Mouse (Mus musculus) spleen, adult 18-20 months (tissue): ENCODE measurements at regions not wholly inside any gene's neighbourhood (a gene's known extent, or its start where the extent isn't known, plus 50 kb on each side); places are given as distances from the start of the nearest gene placed in this dataset.

Experiments used
- DNase-seq, 2 experiments: peaks; one replicate each; pipeline ENCODE4 v3.0.0; 2022; ENCODE audit warnings: mixed read lengths in 2 of 2

DNA sequence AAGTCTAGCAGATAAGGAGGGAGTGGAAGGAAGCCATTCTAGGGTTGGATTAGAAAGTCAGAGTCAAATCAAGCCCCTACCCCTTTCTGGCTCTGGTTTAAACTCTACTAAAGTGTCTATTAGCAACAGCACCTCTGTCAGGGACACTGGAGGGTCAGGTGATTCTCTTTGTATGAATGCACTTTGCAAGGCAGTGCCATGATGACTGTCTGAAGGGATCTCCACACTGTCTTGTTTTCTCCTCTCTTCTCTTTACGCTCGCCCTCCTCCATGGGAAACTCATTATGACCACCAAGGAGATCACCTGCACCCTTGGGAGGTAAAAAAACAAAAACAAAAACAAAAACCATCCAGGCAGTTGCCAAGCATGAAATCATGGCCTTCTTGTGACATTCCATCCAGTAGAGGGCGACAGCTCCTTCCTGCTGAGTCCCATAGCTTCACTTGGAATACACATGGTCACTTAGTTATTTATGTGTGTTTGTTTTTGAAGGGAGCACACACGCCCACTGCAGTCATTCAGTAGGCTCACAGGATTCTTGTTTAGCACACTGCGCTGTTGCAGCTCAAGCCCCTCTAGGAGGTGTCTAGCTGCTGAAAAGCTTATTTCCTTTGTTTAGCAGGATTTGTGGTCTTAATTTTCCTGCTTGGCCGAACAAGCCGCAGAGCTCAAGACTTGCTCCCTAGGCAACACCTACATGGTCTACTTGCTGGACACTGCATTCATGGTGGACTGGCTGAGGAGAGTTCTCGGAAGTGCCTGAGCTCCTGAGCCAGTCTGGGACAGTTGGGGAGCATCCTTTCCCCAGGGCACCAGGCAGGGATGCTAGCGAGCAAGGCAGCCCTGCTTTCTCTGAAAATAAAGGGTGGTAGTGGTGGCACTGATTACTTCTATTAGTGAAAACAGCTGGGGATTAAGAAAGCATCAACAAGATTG is 195.2 kb upstream of the Bmper start:
- peak in 1 of 2 experiments; percentile 24 for DNase-seq

DNA sequence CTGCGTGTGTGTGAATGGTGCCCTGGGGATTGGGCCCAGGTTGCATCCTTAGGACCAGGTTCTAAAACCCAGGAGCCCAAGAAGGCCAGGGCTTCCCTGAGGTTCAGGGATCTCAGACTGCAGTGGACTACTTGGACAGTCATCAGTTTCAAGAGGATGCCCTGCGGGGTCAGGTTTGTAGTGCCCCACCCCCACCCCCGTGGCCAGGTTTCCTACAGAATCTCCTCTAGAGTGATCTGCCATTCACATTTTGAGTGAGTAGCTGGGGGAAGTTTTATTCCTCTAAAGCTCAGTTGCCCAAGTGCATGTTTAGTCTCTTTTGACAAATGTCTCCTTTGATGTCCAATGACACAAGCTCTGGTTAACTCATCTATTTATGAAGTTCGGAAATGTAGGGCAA is 193.5 kb upstream of the Bmper start:
- DNase-seq = no peak

DNA sequence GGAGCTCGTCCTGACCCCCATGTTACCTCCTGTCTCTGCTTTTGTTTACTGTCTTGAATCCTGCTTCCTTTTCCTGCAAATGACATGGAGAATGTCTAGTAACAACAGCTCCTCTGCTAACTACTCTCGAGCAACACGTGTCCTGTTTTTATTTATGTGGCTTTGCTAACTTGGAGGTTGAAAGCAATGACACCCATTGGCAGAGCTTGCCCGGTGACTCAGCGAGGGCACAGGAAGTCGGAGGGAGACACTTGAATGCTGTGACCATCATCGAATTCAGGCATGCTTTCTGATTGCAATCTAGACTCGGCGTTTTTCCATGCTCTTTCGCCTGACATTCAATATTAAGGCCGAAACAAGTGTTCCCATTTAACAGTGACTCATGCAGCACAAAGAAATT is 192.7 kb upstream of the Bmper start:
- no peak for DNase-seq

DNA sequence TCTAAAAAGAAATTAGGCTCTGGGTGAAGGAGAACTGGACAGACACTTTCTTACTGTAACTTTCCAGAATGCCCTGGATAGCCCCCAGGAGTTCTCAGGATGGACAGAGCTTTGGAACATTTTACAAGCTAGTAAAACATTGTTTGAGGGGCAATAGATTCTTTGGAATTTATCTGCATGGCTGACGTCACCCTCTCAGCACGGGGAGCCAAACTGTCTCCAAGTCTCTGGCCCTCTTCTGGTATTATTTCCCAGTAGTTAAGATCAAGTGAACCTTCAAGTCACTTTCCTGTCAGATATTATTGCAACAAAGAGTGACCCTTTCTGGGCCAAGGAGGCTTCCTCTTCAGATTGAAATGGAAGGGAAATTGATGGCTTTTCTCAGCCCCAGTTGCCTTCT is 192.3 kb upstream of the Bmper start:
- DNase-seq = no peak

DNA sequence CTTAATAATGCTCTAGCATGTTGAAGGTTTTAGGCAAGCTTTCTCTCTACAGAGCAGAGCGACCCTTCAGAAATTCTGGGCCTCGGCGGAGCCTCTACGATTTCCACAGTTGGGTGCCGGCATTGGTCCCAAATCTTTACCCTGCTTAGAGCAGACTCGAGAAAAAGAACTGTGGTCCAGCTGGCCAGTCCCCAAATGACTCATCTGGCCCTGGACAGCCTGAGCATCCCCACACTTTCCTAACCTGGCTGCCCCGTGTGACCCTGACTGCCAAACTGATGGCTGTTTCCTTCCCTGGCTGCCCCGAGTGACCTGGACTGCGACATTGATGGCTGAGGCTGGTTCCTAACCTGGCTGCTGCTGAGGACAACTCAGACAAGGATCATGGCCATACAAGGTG is 191.0 kb upstream of the Bmper start:
- no peak for DNase-seq

DNA sequence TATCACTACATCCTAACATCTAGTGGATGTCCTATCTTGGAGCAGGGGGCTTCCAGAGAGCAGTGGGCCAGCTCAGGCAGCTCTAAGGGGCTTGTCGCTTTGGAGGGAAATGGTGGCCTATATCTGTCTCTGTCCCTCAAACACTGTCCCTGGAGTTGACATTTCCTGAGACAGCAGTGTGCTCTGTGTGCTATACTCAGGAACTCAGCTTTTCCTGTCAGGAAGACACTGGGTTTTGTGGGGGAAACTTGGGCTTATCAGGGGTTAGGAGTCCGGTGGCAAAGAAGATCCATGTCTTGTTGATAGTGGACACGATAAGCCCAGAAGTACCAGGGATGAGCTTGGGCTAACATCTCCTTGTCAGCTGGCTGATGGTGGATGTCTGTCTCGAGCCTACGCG is 187.6 kb upstream of the Bmper start:
- DNase-seq = no peak

DNA sequence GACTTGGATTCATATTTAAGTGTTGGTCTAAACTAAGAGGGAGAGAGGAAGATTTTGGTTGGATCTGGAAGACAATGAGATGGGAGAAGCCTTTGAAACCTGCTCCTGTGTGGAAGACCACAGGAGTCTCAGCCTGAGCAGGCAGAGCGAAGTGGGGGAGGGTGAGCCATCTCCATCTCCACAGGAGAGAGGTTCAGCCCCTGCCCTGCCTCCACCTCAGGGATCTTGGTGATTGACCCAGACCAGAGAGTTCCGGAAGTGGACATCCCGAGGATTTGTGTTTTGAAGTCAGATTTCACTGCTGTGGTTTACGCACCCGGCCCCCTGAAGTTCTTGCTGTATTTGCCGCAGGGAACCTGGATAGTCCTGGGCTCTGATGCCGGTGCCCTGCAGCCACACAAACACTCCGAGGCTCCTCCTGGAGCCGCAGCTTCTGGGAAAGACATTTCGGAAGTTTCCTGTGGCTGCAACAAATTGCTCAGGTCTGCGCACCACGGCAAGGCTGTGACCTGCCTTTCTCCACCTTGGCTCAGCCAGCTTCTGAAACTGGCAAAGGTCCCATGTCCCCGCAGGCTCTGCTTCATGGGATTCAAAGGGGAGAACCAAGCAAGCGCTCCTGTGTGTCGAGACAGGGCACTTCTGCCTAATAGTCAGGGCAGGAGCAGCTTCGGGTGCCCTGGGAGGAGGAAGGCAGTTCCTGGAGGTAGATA is 186.8 kb upstream of the Bmper start:
- DNase-seq = no peak

DNA sequence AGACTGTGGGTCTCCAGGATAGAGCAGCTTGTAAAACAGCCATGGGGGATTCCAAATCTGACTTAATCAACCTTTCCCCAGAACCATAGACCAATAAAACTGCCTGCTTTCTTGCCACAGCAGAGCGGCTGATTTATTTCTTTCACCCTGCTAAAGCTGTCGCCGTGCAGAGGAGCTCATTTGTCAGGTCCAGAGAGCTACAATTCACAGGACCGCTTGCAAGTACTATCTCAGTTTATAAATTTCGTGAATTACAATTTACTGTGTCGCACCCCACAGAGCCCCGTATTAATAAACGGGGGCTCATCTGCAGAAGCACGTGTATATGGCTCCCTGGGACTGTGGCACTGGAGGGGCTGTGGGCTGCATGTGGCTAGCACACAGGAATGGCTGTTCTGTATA is 185.4 kb upstream of the Bmper start:
- no peak for DNase-seq

DNA sequence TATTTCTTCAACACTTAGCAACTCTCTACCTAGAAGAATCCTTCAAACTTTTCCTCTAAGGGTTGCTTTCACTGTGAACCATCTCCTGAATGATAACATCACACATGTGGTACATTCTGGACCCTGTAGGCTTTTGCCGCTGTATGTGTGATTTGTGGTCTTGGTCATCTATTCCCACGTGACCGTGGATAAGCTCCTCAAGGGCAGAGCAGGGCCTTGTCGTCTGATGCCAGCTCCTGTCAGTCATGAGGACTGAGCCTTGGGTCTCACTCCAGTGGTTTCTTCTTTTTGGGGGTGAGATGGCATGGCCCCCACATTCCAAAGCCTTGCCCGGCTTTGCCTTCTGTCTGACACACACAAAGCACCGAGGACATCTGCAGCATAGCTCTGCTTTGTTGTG is 183.3 kb upstream of the Bmper start:
- DNase-seq = no peak

DNA sequence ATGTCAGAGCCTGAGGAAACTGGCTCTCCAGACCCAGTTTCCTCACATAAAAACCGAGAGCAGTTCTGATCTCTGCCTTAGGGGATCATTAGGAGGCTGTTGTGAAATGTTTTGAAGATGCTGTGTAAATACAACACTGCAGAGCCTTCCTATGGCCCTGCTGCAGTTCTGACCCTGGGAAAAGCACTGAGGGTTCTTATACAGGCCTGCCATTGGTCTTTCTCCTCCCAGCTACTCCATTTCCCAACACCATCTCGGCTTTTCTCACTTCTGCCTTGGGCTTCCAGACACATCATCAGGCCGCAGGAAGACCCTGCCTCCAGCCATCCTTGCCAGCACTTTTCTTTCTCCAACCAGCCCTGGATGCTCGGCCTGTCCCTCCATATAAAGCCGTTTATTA is 181.9 kb upstream of the Bmper start:
- DNase-seq = no peak

DNA sequence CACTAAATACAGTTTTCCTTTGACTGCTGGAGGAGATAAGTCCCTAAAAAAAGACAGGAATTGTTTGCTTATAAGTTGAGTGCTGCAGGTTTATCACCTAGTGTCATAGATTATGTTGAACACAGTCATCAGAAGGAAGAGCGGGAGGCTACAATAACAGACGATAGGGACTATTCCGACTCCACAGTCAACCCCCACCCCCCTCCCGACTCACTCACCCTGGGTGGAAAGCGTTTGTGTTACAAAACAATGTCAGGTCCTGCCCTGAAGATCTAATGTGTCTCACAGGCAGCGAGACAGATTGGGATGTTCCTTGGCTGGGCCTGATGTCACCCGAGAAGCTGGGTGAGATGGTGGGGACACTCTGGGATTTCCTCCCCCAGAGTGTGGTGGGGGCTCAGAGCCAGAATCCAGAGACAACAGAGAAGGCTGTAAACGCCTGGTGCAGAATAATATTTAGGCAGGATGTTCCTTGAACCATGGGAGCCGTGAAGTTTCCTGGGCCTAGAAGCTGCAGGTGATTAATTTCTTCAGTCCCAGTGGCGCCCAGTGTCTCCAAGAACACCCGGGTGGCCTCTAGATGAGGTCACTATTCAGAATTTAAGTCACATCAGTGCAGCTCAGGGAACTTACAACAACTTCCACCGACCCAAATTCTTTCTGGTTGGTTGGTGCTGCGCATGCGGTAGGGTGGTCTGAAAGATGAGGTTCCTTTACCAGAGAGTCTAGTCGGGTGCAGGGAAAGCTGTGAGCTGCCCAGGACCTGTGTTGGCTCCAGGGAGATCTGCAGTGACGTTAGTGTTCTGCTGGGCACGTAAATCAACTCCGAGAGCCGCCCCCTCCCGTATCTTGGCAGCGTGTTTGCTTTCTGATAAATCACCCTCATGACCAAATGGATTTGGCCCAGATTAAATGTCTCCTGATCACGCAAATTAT is 181.1 kb upstream of the Bmper start:
- DNase-seq = no peak

DNA sequence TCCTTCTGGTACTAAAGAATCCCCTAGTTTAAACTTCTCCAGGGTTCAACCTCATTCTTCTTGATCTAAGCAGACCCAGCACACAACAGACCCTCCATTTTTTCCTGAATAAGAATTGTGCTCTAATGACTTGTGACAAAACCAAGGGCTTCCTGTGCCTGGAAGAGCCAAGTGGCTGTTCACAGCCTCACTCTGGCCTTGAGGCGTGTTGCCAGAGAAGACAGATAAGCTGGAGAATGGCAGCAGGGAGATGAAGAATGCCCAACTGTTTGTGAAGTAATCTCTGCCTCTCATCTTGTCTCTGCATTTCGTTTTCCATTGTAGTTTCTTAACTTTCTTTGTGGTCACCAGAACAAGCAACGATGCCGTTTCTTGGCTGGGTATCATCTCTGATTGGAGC is 179.9 kb upstream of the Bmper start:
- no peak for DNase-seq

DNA sequence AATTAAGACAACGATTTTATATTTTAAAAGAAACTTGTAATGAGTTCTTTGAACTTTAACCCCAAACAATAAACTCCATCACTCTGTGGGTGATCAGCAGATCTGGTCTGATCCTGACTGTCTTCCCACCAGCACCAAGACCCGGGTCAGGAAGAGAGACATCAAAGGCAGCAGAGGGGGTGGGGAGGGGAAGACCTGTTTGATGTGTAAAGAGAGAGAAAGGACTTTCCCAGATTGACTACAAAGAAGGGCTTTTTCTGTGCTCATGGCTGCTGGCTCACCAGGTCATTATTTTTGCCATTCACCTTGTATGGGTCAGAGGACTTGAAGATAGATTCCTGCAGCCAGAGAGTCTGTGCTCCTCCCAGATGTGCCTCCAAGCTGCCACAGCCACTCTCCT is 177.4 kb upstream of the Bmper start:
- no peak for DNase-seq

DNA sequence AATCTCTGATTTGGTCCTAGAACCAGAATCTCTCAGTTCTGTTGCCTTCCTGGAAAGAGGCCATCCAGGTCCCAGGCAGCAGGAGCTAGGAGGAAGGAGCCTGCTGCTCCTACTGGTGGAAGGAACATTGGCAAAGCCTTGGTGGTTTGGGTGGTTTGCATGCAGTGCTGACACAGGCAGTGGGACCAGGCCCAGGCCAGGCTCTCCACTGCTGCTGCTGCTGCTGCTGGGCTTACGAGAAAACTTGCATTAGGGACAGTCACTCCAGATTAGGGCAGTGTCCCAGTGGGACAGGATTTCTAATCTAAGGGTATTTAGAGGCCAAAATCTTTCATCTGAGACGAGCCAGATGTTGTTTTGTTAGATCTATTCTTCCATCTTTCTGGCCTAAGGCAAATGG is 172.1 kb upstream of the Bmper start:
- no peak for DNase-seq

DNA sequence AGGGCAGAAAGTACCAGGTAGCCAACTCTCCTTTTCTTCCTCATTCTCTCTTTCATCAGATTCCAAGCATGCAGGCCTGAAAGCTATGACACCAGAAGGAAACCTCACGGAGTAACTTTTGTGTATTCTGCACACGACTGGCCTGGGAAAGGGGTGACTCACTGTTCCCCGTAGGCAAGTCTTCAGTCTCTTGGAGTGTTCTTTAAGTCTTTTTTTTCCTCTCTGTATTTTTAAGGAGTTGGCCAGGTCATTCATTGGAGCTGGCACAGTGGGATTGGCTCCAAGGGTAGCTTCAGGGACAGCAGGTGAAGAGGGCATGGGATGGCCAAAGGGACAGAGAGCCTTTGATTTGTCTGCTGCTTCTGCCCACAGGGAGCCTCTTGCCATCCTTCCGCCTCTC is 163.3 kb upstream of the Bmper start:
- DNase-seq = no peak

DNA sequence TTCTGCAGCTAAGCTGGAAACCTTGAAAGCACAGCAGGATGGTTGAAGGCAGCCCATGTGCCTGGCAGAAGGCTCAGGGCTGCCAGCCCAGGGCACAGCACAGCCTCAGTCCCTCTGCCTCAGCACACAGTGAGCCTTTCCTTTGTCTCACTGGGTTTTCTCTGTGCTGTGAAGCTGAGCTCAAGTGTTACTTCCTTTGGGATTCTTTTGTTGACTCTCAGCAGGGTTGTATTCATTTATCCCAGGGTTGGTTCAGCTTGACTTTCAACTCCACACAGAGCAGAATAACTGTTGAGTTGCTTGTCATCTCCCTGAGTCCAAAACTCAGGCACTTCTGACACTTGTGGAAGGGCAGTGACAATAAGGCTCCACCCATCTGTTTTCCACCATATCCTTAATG is 162.3 kb upstream of the Bmper start:
- DNase-seq = no peak

DNA sequence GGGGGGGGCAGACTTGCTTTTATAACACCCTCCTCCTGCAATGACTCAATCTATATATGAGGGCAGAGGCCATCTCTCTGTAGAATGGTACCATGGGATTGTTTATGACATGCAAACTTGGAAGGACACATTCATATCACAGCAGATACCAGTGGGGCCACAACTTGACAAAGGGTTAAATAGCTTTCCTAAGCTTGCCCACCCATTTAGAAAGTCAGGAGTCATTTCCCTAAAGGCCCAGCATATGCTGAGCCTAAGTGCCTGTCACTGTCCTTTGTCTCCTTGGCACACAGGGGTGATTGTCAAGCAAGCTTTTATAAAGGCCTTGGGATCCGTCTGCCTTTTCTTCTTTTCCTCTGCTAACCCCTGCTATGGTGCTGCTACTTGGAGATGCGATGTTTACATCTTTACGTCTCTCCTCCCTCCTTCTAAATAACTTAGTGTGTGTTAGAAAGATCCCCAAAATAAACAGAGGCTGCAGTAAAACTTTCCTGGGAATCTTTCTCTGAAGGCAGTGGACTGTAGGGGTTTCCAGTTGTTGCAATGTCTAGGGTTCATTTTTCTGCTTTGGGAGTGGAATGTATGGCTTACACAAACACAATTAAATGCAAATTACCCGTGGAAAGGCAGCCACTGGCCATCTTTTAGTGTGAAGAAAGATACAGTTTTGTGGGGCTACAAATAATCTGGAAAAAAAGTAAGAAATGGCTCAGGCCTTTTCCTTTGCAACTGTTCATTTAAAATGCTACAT is 161.5 kb upstream of the Bmper start:
- DNase-seq = no peak

DNA sequence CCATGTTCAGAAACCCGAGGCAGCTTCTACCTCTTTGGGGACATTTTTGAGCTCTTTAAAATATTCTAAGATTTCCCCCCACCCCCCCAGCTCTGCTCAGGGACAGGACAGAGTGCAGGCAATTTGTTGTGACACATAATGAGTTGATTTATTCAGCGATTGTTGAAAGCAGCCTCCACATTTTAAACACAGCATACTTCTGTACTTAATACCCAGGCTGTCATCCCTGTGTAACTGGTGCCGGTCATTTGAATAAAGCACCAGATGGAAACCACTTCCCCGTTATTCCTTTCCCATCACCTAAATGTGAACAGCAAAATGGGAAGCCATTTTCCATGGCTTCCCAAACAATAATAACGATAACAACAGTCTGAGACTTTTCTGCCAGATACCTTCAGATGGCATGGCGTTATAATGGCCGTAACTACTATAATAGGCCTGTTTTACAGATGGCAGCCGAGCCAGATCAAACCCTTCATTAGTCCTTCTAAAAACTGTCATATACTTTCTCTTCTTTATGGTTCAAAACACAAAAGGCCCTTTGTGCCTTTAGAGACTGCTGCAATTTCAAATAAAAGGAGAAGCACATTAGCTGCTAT is 160.7 kb upstream of the Bmper start:
- no peak for DNase-seq

DNA sequence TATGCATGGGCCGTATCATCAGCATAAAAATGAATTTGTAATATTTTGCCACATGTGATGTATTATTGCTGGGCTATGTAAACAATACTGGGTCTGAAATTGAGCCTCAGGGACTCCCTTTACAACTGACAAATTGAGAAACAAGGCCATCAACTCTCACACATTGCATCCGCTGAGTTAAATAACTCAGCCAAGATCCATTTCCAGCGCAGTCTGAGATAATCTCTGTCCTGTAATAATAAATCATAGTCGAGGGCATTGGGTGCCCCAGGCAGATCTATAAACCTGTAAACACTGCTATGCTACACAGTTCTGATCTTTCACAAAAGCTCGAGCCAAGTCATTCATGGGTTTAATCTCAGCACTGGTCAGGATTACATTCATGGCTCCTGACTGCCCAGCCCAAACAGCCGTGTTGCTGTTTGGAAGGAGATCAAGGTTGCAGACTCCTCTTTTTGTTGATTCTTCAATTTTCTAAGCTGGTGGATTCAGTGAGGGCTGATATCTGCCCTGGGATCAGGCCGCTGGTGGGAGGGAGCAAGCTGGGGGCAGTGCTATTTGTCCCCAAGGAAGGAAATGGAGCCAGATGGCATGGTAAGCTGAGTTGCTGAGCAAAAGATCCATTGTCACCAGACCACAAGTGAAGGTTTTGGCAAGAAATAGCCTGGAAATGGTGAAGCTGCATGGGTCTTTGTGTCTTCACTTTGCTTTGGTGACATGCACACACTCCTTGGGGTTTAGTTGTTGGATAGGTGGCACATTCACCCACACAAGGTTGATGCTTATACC is 160.0 kb upstream of the Bmper start:
- DNase-seq = no peak

DNA sequence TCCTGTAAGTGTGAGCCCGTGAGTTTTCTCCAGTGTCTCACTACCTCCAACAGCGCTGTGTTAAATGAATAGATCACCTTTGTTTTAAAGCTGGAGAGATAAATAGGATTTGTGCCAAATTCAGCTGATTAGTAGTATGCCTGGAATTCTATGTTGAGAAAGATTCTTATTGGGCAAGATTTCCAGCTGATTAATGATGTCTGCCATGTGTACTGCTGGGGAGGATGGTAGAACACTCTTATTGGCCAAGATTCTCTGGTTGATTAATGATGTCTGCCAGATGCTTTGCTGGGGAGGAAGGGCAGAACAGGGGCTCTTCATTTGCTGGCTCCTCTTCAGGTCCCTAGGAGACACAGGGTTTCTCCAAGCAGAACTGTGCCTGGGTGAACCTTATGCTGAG is 158.9 kb upstream of the Bmper start:
- no peak for DNase-seq

DNA sequence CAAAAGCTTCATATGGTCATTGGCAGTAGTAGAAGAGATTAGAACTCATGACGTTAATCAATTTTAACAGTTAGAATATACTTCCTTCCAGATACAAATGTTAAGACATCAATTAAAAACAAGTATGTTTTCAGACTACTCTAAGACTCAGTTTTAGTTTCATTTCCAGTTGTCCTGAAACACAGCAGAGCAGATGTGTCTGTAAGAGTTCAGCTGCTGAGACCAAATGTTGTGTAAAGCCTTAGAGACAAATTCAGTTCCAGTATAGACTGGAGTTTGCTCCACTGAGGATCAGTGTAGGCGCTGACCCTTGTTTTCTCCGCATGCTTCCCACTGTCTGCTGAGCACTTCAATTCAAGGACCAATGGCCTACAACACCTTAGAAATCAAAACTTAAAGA is 158.1 kb upstream of the Bmper start:
- DNase-seq = no peak
